Mouse (Mus musculus): ENCODE data around the gene Gm20388. TPM values are rescaled to one million over a fixed set of nuclear protein-coding genes. Genes with fewer than 3 reads are reported as not detected.

Gm20388 gene
- polyA plus RNA-seq, 1 experiment from 2014 or later, result 2.5 TPM

DNA sequence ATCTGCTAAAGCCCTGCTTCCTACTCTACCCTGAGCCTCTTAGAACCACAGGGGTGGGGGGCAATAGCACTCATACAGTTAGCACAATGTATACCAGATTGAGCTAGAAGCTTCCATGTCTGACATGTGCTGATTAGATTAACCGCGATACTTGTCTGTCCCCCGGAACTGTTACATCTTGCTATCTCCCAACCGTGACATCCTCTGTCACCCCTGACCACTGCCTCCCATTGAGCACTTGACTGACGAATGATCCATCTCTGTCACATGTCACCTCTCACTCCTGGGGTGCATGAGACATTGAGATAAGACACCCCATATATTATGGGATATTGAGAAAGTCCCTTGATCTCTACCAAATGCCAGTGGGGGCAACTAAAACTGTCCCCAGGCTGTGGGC, 115.6 kb downstream of the Gm20388 start:
- Histone ChIP-seq H3K4me3 (no peak overlapping the region), H3K27ac (no peak overlapping the region), H3K4me1 (peaks cover 34% of the 10 kb centered on the region), H3K27me3 (ENCODE audit: low read depth, poor library complexity, severe bottlenecking) (no peaks in the 10 kb centered on the region), H3K36me3 (no peaks in the 10 kb centered on the region), H3K9me3 (replicated peaks) (no peaks in the 10 kb centered on the region)
- 88% methylated on average over 5 of the region's 5 CpGs for WGBS
- no peak for DNase-seq (ENCODE audit: low spot score)

DNA sequence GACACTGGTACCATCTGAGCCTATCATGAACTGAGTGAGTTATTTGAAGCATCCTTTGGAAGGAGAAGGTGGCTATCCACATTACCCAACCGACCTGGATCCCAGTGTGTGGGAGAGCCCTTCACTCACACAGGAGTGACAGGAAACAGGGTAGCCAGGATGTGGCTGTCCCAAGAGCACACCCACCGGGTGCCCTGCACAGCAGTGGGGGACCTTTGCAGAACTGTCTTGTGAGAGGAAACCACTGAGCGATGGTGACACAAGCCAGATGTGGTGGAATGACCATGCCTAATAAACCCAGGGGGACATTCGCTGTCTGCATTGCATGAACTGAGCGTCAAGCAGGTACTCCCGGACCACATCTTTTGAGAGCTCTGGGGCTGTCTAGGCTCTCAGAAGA, 116.3 kb downstream of the Gm20388 start:
- WGBS, result 78% methylated on average over 6 of the region's 6 CpGs
- Histone ChIP-seq H3K27ac (no peak overlapping the region), H3K4me3 (no peak overlapping the region), H3K4me1 (peaks cover 33% of the 10 kb centered on the region), H3K27me3 (ENCODE audit: low read depth, poor library complexity, severe bottlenecking) (no peaks in the 10 kb centered on the region), H3K36me3 (no peaks in the 10 kb centered on the region), H3K9me3 (replicated peaks) (no peaks in the 10 kb centered on the region)
- DNase-seq (ENCODE audit: low spot score), result no peak

DNA sequence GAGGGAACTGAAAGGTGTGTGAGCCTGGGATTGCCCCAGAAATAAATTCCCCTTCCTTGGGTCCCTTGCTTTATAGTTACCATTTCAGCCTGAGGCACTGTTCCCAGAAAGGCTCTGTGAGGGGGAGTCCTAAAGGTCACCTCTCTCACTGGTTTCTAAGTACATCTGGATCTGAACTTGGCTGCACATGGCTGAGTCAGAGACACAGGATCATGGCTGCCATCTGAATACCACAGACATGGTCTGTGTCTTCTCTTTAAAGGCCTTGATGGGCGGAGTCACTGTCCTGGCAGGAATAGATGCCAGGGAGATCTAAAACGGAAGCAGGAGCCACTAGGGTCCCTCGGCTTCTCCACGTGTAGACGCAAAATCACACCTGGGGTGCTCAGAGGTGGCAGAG, 119.8 kb downstream of the Gm20388 start:
- no peaks in the 10 kb centered on the region for H3K36me3 ChIP-seq
- H3K4me3 ChIP-seq, result no peak overlapping the region
- peak overlapping the region; percentile 51; the same call in 1 of the 2 replicates for H3K27ac ChIP-seq
- DNase-seq (ENCODE audit: low spot score), result no peak
- H3K4me1 ChIP-seq, result peaks cover 49% of the 10 kb centered on the region
- H3K9me3 ChIP-seq (replicated peaks), result no peaks in the 10 kb centered on the region
- H3K27me3 ChIP-seq (ENCODE audit: low read depth, poor library complexity, severe bottlenecking), result no peaks in the 10 kb centered on the region
- 66% methylated on average over 5 of the region's 5 CpGs for WGBS

DNA sequence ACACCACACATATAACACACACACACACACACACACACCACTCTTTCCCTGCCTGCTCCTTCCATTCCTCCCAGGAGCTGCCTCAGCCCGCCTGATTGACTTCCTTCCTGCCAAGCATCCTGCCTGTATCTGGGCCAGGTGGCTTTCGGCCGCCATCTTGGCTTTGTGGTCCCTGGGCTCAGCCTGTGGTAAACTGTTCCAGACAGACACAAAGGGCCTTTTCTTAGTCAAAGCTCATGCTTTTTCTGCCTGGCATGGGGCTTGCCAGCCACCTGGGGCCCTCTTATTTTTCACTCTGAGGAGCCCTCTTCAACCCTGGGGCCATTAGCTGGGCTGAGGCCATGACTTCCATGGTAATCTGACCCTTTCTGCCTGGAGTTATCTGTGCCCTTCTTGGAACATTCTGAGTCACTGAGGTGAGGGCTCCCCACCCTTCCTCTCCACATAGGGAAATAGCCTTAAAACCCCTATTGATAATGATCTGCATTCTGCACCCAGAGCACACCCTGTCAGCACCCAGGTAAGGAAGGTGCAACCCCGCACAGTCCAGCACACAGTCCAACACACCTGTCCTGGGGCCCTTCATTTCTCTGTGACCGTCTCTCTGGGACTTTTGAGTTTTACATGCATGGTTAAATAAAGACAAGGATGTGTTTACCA, 122.0 kb downstream of the Gm20388 start:
- WGBS, result 90% methylated on average over 5 of the region's 5 CpGs
- no peaks in the 10 kb centered on the region for H3K36me3 ChIP-seq
- H3K9me3 ChIP-seq (replicated peaks), result no peaks in the 10 kb centered on the region
- H3K27me3 ChIP-seq (ENCODE audit: low read depth, poor library complexity, severe bottlenecking), result no peaks in the 10 kb centered on the region
- H3K4me1 ChIP-seq, result peaks cover 57% of the 10 kb centered on the region
- peak overlapping the region; percentile 70 for H3K27ac ChIP-seq
- DNase-seq (ENCODE audit: low spot score), result no peak
- no peak overlapping the region for H3K4me3 ChIP-seq

DNA sequence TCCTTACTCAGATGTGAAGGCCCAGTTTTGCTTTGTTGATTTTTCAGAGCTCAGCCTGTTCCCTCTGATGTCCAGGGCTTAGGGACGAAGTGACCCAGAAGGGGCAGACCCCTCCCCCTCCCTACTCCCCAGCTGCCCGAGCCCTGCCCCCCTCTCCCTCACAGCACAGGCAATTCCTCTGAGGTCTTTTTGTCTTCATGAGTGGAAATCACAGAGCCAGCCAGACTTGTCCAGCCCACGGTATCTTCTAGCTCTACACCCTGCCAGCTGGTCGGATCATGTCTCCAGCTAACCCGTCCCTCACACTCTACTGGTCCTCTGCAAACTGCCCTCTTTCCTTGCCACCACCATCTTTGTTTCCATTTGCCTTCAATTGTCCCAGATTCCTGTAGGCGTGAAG, 123.8 kb downstream of the Gm20388 start:
- Histone ChIP-seq H3K36me3 (no peaks in the 10 kb centered on the region), H3K4me1 (peaks cover 54% of the 10 kb centered on the region), H3K27ac (peak overlapping the region; percentile 76; the same call in 1 of the 2 replicates), H3K9me3 (replicated peaks) (no peaks in the 10 kb centered on the region), H3K27me3 (ENCODE audit: low read depth, poor library complexity, severe bottlenecking) (no peaks in the 10 kb centered on the region), H3K4me3 (no peak overlapping the region)
- no peak for DNase-seq (ENCODE audit: low spot score)
- 54% methylated on average over 6 of the region's 6 CpGs for WGBS

DNA sequence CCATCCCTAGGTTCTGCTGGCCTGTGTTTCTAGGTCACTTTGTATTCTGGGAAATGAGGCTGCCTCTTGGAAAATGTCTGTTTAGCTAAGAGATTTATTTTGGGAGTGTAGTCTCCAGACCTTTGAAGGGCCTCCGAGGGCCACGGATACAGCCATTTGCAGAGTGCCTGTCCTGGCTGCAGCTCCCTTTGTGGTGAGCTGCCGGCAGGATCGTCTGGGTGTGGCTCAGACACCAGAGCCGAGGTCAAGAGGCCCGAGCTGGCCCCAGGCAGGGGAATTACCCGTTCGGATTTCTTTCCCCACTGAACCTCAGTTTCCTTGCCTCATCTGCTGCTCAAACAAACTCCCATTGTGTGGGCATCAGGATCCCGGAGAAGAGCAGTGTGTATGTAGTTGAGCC, 125.5 kb downstream of the Gm20388 start:
- no peak for DNase-seq (ENCODE audit: low spot score)
- peaks cover 51% of the 10 kb centered on the region for H3K4me1 ChIP-seq
- peak overlapping the region; percentile 44 for H3K27ac ChIP-seq
- H3K9me3 ChIP-seq (replicated peaks), result no peaks in the 10 kb centered on the region
- no peaks in the 10 kb centered on the region for H3K27me3 ChIP-seq (ENCODE audit: low read depth, poor library complexity, severe bottlenecking)
- H3K36me3 ChIP-seq, result no peaks in the 10 kb centered on the region
- 20% methylated on average over 9 of the region's 9 CpGs for WGBS
- no peak overlapping the region for H3K4me3 ChIP-seq

DNA sequence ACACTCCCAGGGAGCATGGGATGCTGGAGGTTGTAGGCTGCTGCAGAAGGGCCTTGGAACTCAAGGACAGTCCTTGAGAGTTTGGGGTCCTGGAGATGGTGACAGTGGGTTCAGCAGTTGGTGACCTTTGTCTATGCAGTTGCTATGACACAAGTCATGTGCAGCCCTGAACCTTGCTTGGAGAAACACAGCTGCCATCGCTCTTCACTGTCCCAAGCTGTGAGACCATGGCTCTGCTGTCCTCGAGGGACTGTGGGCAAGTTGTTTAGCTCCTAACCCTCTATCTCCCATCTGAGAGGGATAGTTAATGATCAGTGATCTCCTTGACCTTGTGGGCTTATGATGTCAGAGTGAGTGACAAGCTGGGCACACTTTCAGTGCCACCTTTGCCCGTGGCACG, 125.9 kb downstream of the Gm20388 start:
- Histone ChIP-seq H3K4me3 (no peak overlapping the region), H3K27me3 (ENCODE audit: low read depth, poor library complexity, severe bottlenecking) (no peaks in the 10 kb centered on the region), H3K9me3 (replicated peaks) (no peaks in the 10 kb centered on the region), H3K36me3 (no peaks in the 10 kb centered on the region), H3K4me1 (peaks cover 47% of the 10 kb centered on the region), H3K27ac (peak overlapping the region; percentile 44; the same call in 1 of the 2 replicates)
- no peak for DNase-seq (ENCODE audit: low spot score)
- WGBS, result 83% methylated on average over 4 of the region's 4 CpGs

DNA sequence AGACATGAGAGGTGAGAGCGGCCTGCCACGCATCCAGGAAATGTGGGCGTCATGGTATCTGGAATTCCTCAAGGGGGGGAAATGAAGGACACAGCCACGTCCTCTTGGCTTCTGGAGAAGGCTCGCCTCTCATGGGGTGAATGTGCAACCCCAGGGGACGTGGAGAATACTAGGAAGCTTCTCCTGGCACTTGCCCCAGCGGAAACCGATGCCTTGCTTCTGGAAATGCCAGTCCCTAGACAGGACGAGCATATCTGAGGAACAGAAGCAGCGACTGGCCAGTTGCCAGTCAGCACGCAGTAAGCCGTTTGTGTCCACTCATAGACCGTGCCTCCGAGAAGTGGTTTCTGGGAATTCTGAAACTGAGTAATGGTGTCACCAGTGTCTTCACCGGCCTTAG, 126.6 kb downstream of the Gm20388 start:
- H3K27ac ChIP-seq, result no peak overlapping the region
- H3K4me1 ChIP-seq, result peaks cover 44% of the 10 kb centered on the region

DNA sequence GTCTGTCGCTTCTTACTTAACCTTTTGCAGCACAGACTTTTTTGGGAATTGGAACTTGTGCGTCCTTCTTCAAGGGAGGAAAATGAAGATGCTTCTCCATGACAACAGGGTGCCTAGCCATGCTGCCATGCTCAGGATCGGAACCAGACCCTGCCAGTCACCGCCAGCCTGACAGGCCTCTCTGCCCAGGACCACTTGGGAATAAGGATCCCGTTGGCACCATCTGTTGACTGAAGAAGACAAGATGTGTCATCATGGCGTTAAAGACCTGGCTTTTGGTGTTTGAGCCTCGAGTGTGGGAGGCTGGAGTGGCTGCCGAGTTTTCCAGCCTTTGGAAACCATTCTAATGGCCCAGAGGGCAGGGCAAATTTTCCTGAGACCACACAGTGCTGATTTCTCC, 127.0 kb downstream of the Gm20388 start:
- Histone ChIP-seq H3K4me3 (no peak overlapping the region), H3K4me1 (peaks cover 41% of the 10 kb centered on the region), H3K27me3 (ENCODE audit: low read depth, poor library complexity, severe bottlenecking) (no peaks in the 10 kb centered on the region), H3K9me3 (replicated peaks) (no peaks in the 10 kb centered on the region), H3K36me3 (no peaks in the 10 kb centered on the region), H3K27ac (no peak overlapping the region)
- 86% methylated on average over 8 of the region's 8 CpGs for whole genome bisulfite sequencing
- no peak for DNase-seq (ENCODE audit: low spot score)

More for the DNA sequence above, 126.6 kb downstream of the Gm20388 start:
- WGBS, result 89% methylated on average over 15 of the region's 15 CpGs
- no peak for DNase-seq (ENCODE audit: low spot score)
- Histone ChIP-seq H3K27me3 (ENCODE audit: low read depth, poor library complexity, severe bottlenecking) (no peaks in the 10 kb centered on the region), H3K36me3 (no peaks in the 10 kb centered on the region), H3K4me3 (no peak overlapping the region), H3K9me3 (replicated peaks) (no peaks in the 10 kb centered on the region)

DNA sequence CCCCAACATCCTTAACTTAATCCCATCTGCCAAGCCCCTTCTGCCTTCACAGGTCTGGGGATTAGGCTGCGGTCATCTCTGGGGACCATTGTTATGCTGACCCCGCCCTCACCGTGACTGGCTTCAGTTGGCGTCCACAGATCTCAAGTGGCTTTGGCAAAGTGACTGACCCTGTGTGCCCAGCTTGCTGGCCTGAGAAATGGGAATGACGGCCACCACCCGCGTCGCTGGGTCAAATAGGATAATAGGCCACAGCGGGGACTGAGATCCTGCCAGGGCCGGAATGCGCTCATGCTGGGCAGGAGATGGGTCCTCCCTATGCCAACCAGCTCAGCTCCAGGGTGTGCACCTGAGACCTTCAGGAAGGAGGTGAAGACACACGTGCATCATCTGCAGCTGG, 128.1 kb downstream of the Gm20388 start:
- WGBS, result 93% methylated on average over 12 of the region's 12 CpGs
- H3K27me3 ChIP-seq (ENCODE audit: low read depth, poor library complexity, severe bottlenecking), result no peaks in the 10 kb centered on the region
- no peak overlapping the region for H3K4me3 ChIP-seq
- no peak for DNase-seq (ENCODE audit: low spot score)
- H3K27ac ChIP-seq, result no peak overlapping the region
- H3K9me3 ChIP-seq (replicated peaks), result no peaks in the 10 kb centered on the region
- no peaks in the 10 kb centered on the region for H3K36me3 ChIP-seq
- H3K4me1 ChIP-seq, result peaks cover 40% of the 10 kb centered on the region

DNA sequence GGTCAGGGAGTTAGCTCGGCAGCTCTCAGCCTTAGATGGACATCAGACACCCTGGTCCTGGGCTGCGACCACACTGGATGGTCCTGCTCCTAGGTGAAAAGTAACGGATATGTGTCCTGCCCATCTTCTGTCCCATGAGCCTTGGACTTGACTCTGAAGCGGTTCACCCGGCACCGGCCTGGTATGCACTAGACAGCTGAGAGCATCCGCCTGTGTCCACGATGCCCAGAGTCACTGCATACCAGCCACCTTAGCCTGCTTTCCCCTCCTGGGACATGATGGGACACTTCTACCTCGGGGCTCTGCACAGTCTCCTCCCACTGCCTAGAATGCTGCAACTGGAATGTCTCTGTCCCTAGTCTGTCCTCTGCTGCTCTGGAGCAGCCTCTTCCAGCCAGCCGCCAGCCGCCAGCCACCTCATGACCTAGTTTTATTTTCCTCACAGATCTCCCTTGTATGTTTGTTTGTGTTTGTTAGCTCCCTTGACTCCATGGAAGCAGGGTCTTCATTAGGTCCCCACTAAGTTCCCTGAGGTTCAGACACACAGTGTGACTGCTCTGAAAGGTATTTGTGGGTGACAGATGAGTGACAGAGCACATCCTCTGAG, 128.8 kb downstream of the Gm20388 start:
- DNase-seq (ENCODE audit: low spot score), result no peak
- H3K4me1 ChIP-seq, result peaks cover 34% of the 10 kb centered on the region

DNA sequence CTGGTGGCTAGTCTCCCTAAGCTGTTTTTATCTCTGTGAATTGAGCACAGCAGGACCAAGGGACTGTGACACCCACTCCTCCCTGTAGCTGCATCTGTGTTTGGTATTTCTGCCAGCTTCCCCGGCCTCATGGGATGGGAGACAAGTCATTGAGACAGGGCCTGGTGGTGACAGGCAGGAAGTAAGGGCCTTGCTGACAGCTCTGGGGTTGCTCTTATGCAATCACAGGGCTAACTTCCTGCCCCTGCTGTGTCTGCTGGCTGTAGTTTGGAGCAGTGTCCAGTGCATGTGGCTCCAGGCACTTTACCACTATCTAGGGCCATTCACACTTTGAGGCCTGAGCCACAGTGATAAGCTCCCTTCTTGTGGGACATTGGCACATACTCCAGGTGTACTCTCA, 130.2 kb downstream of the Gm20388 start:
- Histone ChIP-seq H3K27ac (peak overlapping the region; percentile 14; the same call in 1 of the 2 replicates), H3K36me3 (no peaks in the 10 kb centered on the region), H3K9me3 (replicated peaks) (no peaks in the 10 kb centered on the region), H3K27me3 (ENCODE audit: low read depth, poor library complexity, severe bottlenecking) (no peaks in the 10 kb centered on the region), H3K4me3 (no peak overlapping the region), H3K4me1 (peaks cover 37% of the 10 kb centered on the region)
- 70% methylated on average over 1 of the region's 1 CpGs for WGBS
- no peak for DNase-seq (ENCODE audit: low spot score)

More for the DNA sequence above, 128.8 kb downstream of the Gm20388 start:
- Histone ChIP-seq H3K4me3 (no peak overlapping the region), H3K27me3 (ENCODE audit: low read depth, poor library complexity, severe bottlenecking) (no peaks in the 10 kb centered on the region), H3K36me3 (no peaks in the 10 kb centered on the region), H3K27ac (0 out of 2 replicates have a peak overlapping the region, but pooled peaks have one; percentile 4), H3K9me3 (replicated peaks) (no peaks in the 10 kb centered on the region)
- WGBS, result 75% methylated on average over 11 of the region's 11 CpGs

DNA sequence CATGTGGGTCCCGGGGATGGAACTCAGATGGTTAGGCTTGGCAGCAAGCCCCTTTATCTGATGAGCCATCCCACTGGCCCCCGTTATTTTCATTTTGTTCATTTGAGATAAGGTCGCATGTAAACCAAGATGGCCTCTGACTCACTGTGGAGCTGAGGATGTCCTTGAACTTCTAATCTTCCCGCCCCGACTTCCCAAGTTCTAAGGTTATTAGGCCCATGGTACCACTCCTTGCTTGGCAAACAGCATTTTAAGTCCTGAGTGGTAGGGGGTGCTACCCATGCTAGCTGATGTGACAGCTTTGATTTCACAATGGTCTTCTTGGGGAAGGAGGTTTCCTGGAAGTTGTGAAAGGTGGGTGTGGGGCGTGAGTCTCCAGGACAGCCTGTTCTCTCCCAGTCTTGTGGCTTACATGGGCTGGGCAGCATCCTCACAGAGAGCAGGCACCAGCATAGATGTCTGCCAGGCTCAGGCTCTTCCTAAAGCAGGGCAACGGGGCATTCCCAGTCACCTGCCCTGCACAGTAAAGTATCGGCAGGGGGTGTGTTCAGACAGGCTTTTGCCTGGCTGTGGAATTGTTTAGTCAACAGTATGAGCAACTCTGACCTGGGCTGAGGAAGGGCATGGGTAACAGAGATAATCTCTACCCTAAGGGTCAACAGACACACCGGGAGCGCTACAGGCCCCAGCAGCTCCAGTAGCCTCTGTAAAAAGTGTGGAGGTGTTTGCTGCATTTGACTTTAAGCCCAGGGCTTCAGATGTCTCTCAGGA, 132.1 kb downstream of the Gm20388 start:
- H3K27me3 ChIP-seq (ENCODE audit: low read depth, poor library complexity, severe bottlenecking), result no peaks in the 10 kb centered on the region
- peaks cover 45% of the 10 kb centered on the region for H3K4me1 ChIP-seq
- no peak overlapping the region for H3K27ac ChIP-seq
- no peaks in the 10 kb centered on the region for H3K9me3 ChIP-seq (replicated peaks)
- no peaks in the 10 kb centered on the region for H3K36me3 ChIP-seq
- DNase-seq (ENCODE audit: low spot score), result no peak
- WGBS, result 85% methylated on average over 10 of the region's 10 CpGs
- no peak overlapping the region for H3K4me3 ChIP-seq
